Mouse (Mus musculus): Measurements from ENCODE around the gene Sec24b. TPM values are rescaled to one million over a fixed set of nuclear protein-coding genes. Genes with fewer than 3 reads are reported as not detected.

Gene Sec24b
- polyA plus RNA-seq, 2 experiments = 41.5 to 84.0 TPM

GRCm38 (mm10) chr3:130090460-130090859 is 29.1 kb upstream of the Sec24b start:
- no peak for TF ChIP-seq POLR2A (IDR thresholded peaks at IDR 0.05; ENCODE audit: borderline replicate concordance, extremely low read depth, insufficient read depth, insufficient read length)
- Histone ChIP-seq H3K4me3 (replicated peaks; ENCODE audit: low read length) (no peak overlapping the region), H3K27me3 (ENCODE audit: control insufficient read depth, insufficient read depth, low read length) (no peaks in the 10 kb centered on the region), H3K9ac (ENCODE audit: low read depth, low read length, severe bottlenecking) (no peak overlapping the region), H3K4me1 (ENCODE audit: control insufficient read depth, insufficient read depth, low read length) (peaks cover 21% of the 10 kb centered on the region), H3K9me3 (ENCODE audit: control insufficient read depth, low read length) (no peaks in the 10 kb centered on the region), H3K36me3 (ENCODE audit: control insufficient read depth, insufficient read depth, low read length) (no peaks in the 10 kb centered on the region), H3K27ac (replicated peaks; ENCODE audit: low read depth, low read length) (no peak overlapping the region), H3K4me2 (replicated peaks; ENCODE audit: low read depth, low read length, severe bottlenecking) (no peak overlapping the region)
- WGBS = 87% methylated on average over 9 of the region's 9 CpGs
- no peak for DNase-seq (ENCODE audit: low spot score)
- ATAC-seq (ENCODE audit: low FRiP score, low read depth) = no peak

DNA sequence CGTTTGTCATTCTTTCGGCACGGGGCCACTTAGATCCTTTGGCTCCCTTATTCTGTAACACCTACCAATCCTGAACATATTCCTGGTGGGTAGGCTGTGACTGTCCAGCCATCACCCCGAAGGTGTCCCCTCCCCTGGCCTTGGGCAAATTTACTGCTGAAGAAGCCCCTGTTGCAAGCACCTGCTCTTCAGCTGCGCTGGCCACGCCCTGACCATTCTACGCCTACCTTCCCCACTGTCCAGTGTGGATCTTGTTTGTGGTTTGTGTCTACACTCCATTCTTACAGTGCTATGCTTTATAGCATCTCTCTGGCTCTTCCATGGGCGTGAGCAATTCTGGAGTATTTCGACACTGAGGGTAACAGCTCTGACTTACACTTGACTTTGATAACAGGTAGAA is 27.3 kb upstream of the Sec24b start:
- H3K4me1 ChIP-seq (ENCODE audit: control insufficient read depth, insufficient read depth, low read length) = peaks cover 21% of the 10 kb centered on the region
- no peak overlapping the region for H3K27ac ChIP-seq (replicated peaks; ENCODE audit: low read depth, low read length)
- no peak for ATAC-seq (ENCODE audit: low FRiP score, low read depth)
- H3K4me2 ChIP-seq (replicated peaks; ENCODE audit: low read depth, low read length, severe bottlenecking) = no peak overlapping the region
- WGBS = 96% methylated on average over 9 of the region's 9 CpGs
- no peaks in the 10 kb centered on the region for H3K9me3 ChIP-seq (ENCODE audit: control insufficient read depth, low read length)
- no peak overlapping the region for H3K4me3 ChIP-seq (replicated peaks; ENCODE audit: low read length)
- H3K27me3 ChIP-seq (ENCODE audit: control insufficient read depth, insufficient read depth, low read length) = no peaks in the 10 kb centered on the region
- no peak for DNase-seq (ENCODE audit: low spot score)
- no peaks in the 10 kb centered on the region for H3K36me3 ChIP-seq (ENCODE audit: control insufficient read depth, insufficient read depth, low read length)
- H3K9ac ChIP-seq (ENCODE audit: low read depth, low read length, severe bottlenecking) = no peak overlapping the region
- TF ChIP-seq POLR2A (IDR thresholded peaks at IDR 0.05; ENCODE audit: borderline replicate concordance, extremely low read depth, insufficient read depth, insufficient read length) = no peak

DNA sequence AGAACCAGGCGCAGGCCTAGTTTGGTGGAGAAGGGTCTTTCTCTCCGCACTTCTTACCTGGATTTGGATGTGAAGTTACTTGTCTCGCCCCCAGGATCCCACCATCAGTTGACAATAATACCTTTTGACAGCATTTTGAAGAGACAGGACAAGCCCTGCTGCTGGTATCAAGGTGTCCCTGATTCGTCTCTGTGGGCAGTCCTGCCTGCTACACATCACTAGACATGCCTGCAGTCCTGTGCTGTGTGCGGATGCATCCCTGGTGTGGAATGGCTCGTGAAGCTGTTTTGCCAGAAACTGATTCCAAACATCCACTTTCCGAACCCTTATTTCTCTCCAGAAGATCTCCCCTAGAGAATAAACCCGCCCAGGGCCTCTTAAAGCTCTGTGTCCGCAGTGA is 26.1 kb upstream of the Sec24b start:
- H3K9me3 ChIP-seq (ENCODE audit: control insufficient read depth, low read length) = no peaks in the 10 kb centered on the region
- no peaks in the 10 kb centered on the region for H3K27me3 ChIP-seq (ENCODE audit: control insufficient read depth, insufficient read depth, low read length)
- ATAC-seq (ENCODE audit: low FRiP score, low read depth) = no peak
- H3K4me1 ChIP-seq (ENCODE audit: control insufficient read depth, insufficient read depth, low read length) = peaks cover 21% of the 10 kb centered on the region
- 74% methylated on average over 9 of the region's 9 CpGs for WGBS
- DNase-seq (ENCODE audit: low spot score) = no peak
- TF ChIP-seq POLR2A (IDR thresholded peaks at IDR 0.05; ENCODE audit: borderline replicate concordance, extremely low read depth, insufficient read depth, insufficient read length) = no peak
- no peak overlapping the region for H3K27ac ChIP-seq (replicated peaks; ENCODE audit: low read depth, low read length)
- no peak overlapping the region for H3K4me3 ChIP-seq (replicated peaks; ENCODE audit: low read length)
- no peak overlapping the region for H3K9ac ChIP-seq (ENCODE audit: low read depth, low read length, severe bottlenecking)
- H3K36me3 ChIP-seq (ENCODE audit: control insufficient read depth, insufficient read depth, low read length) = no peaks in the 10 kb centered on the region
- no peak overlapping the region for H3K4me2 ChIP-seq (replicated peaks; ENCODE audit: low read depth, low read length, severe bottlenecking)

DNA sequence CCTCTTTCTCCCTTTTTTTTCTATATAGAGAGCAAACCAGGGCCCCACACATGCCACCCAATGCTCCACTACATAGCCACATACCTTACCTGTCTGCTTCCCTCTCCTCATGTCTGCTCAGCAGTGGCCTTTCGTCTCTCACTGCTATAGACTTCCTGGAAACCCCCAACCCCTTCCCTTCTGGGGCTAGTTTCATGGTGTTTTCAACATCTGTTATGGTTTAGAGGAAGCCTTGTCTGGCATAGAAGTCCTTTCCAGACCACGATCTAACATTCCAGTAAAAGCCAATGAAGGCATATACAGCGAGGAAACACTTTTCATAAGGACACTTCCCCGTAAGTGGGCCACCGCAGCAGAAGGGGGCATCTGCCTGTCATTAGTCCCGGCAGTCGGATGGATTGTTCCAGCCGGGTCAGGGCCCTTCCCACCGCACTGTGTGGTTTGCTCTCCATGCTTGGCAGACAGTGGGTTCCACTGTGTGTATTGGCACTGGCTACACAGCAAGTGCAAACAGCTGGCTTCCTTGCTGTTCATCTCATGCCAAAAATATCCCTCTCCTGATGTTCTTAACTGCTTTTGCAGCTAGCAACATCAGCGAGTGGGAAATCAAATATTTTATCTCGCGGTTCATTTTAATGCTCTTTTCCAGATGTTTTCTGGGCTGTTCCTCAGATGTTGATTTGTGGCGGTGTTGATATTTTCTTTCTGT is 25.2 kb upstream of the Sec24b start:
- peak overlapping the region; percentile 61 for H3K27ac ChIP-seq (replicated peaks; ENCODE audit: low read depth, low read length)
- no peak overlapping the region for H3K9ac ChIP-seq (ENCODE audit: low read depth, low read length, severe bottlenecking)
- ATAC-seq (ENCODE audit: low FRiP score, low read depth) (peak; percentile 90), DNase-seq (ENCODE audit: low spot score) (peak; percentile 91)
- peaks cover 21% of the 10 kb centered on the region for H3K4me1 ChIP-seq (ENCODE audit: control insufficient read depth, insufficient read depth, low read length)
- no peaks in the 10 kb centered on the region for H3K36me3 ChIP-seq (ENCODE audit: control insufficient read depth, insufficient read depth, low read length)
- H3K4me3 ChIP-seq (replicated peaks; ENCODE audit: low read length) = no peak overlapping the region
- no peak for TF ChIP-seq POLR2A (IDR thresholded peaks at IDR 0.05; ENCODE audit: borderline replicate concordance, extremely low read depth, insufficient read depth, insufficient read length)
- H3K4me2 ChIP-seq (replicated peaks; ENCODE audit: low read depth, low read length, severe bottlenecking) = peak overlapping the region; percentile 33
- WGBS = 18% methylated on average over 13 of the region's 13 CpGs
- H3K9me3 ChIP-seq (ENCODE audit: control insufficient read depth, low read length) = no peaks in the 10 kb centered on the region
- no peaks in the 10 kb centered on the region for H3K27me3 ChIP-seq (ENCODE audit: control insufficient read depth, insufficient read depth, low read length)

GRCm38 (mm10) chr3:130083312-130083711 is 22.0 kb upstream of the Sec24b start:
- no peaks in the 10 kb centered on the region for H3K36me3 ChIP-seq (ENCODE audit: control insufficient read depth, insufficient read depth, low read length)
- H3K27ac ChIP-seq (replicated peaks; ENCODE audit: low read depth, low read length) = no peak overlapping the region
- no peaks in the 10 kb centered on the region for H3K27me3 ChIP-seq (ENCODE audit: control insufficient read depth, insufficient read depth, low read length)
- H3K9ac ChIP-seq (ENCODE audit: low read depth, low read length, severe bottlenecking) = no peak overlapping the region
- ATAC-seq (ENCODE audit: low FRiP score, low read depth) = no peak
- peaks cover 16% of the 10 kb centered on the region for H3K4me1 ChIP-seq (ENCODE audit: control insufficient read depth, insufficient read depth, low read length)
- TF ChIP-seq POLR2A (IDR thresholded peaks at IDR 0.05; ENCODE audit: borderline replicate concordance, extremely low read depth, insufficient read depth, insufficient read length) = no peak
- DNase-seq (ENCODE audit: low spot score) = no peak
- WGBS = 59% methylated on average over 2 of the region's 2 CpGs
- H3K9me3 ChIP-seq (ENCODE audit: control insufficient read depth, low read length) = no peaks in the 10 kb centered on the region
- no peak overlapping the region for H3K4me2 ChIP-seq (replicated peaks; ENCODE audit: low read depth, low read length, severe bottlenecking)
- H3K4me3 ChIP-seq (replicated peaks; ENCODE audit: low read length) = no peak overlapping the region
